ENCODE assay signal across 9 mouse cellular contexts in the genomic region with DNA sequence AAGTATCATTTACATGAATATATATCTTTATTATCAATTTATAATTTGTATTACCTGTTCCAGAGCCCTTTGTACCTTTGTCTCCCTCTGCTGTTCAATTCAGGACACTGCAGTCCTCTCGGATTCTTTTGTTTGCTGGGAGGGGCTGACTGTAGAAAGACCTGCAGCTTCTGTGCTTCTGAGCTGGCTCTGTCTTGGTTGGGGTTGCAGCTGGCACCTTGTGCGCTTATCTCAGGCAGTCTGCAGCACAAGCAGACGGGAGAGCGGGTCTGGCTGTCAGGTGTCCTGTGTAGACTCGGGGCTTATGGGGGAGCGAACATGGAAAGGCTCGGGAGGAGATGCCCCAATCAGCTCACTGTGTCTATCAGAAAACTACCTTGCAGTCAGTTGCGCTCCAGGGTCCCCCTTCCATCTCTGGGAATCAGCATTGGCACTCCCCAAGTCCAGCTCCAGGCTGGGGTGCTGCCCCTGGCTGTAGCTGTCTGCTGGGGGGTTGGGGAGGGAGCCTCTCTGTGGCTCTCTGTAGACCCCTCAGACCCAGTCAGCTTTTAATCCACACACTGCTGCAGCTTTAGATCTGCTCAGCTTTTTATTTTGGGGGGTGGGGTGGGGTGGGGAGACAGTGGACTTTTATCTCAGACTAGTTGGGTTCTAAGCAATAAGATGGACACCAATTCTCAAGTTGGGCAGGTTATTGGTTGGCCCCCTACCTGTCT. TPM values are rescaled to one million over a fixed set of nuclear protein-coding genes. Genes with fewer than 3 reads are reported as not detected.
DNase-seq lines count a peak whose midpoint lies in the region; ATAC-seq and TF ChIP-seq lines count a peak whose summit lies in the region.
"Had no signal": no experiment of that assay in that cellular context is flagged by ENCODE, and none has a peak within 500 bp of the region (broad histone marks: within the 10 kb centered on the region; RNA-seq: fewer than 3 reads in every experiment).

No protein-coding gene starts in this region.

- no peaks in the 10 kb centered on the region for H3K4me1 ChIP-seq in intestine, postnatal 0 days (replicated peaks; ENCODE audit: control insufficient read depth, insufficient read depth, low read length)
- no peaks in the 10 kb centered on the region for H3K4me1 ChIP-seq in limb, embryonic 13.5 days
- H3K4me1 ChIP-seq in thymus, adult 2 months (replicated peaks; ENCODE audit: control insufficient read depth, insufficient read depth, low read length) = no peaks in the 10 kb centered on the region

- CTCF ChIA-PET in Patski (lab: Charles Lee) = interaction anchor here (0.9 kb wide), 1 partner anchor 105 kb away, joined by 3 read pairs; no protein-coding TSS in a partner anchor

- peak; percentile 60 for TF ChIP-seq CTCF in Patski (IDR thresholded peaks at IDR 0.05)
- TF ChIP-seq CTCF in intestine, postnatal 0 days (IDR thresholded peaks at IDR 0.05; ENCODE audit: low read depth) = peak; percentile 80
- no peak for TF ChIP-seq CTCF in thymus, adult 2 months (IDR thresholded peaks at IDR 0.05; ENCODE audit: borderline replicate concordance, control insufficient read depth, extremely low read depth, insufficient read depth, low read length, poor library complexity)

- H3K4me3 ChIP-seq in intestine, postnatal 0 days (ENCODE audit: low read depth, low read length) = no peak overlapping the region
- peak overlapping the region; percentile 33 for H3K4me3 ChIP-seq in limb, embryonic 13.5 days
- no peak overlapping the region for H3K4me3 ChIP-seq in thymus, adult 2 months (ENCODE audit: control insufficient read depth, insufficient read depth, low read length)

- no peak for TF ChIP-seq POLR2A in thymus, adult 2 months (IDR thresholded peaks at IDR 0.05; ENCODE audit: control insufficient read depth, extremely low read depth, insufficient read depth, low read length, poor library complexity)

- ATAC-seq in Patski = no peak
- no peak for ATAC-seq in intestine, postnatal 0 days
- peak; percentile 51; the same call in 1 of the 2 replicates for ATAC-seq in limb, embryonic 13.5 days (ENCODE audit: low FRiP score, low read depth)
- ATAC-seq in monocyte, adult 5-6 weeks (replicated peaks; ENCODE audit: insufficient number of reproducible peaks, low FRiP score, low TSS enrichment, poor library complexity, severe bottlenecking) = 0 out of 2 replicates have a peak, but pooled peaks have one; percentile 47

- H3K4me2 ChIP-seq in intestine, postnatal 0 days (replicated peaks; ENCODE audit: low read depth) = no peak overlapping the region; the same call in 1 of the 2 replicates
- H3K4me2 ChIP-seq in limb, embryonic 13.5 days (replicated peaks) = peak overlapping the region; percentile 61

- H3K9ac ChIP-seq in intestine, postnatal 0 days (ENCODE audit: low read depth, low read length) = no peak overlapping the region
- peak overlapping the region; percentile 60 for H3K9ac ChIP-seq in limb, embryonic 13.5 days

- no peaks in the 10 kb centered on the region for H3K36me3 ChIP-seq in intestine, postnatal 0 days (ENCODE audit: control insufficient read depth, insufficient read depth)
- no peaks in the 10 kb centered on the region for H3K36me3 ChIP-seq in limb, embryonic 13.5 days
- no peaks in the 10 kb centered on the region for H3K36me3 ChIP-seq in thymus, adult 2 months (ENCODE audit: control insufficient read depth, insufficient read depth, low read length)

- H3K27ac ChIP-seq in intestine, postnatal 0 days (ENCODE audit: low read depth, low read length) = no peak overlapping the region
- H3K27ac ChIP-seq in limb, embryonic 13.5 days = no peak overlapping the region
- no peak overlapping the region for H3K27ac ChIP-seq in thymus, adult 2 months (ENCODE audit: control insufficient read depth, insufficient read depth, low read length)

- DNase-seq in 416B (ENCODE audit: low read depth) (peak; percentile 35), Patski (ENCODE audit: low read depth, low spot score) (no peak)
- peak; percentile 36 to 63 for DNase-seq in cerebellum, postnatal 25 days
- peak; percentile 19 for DNase-seq in gastrocnemius, postnatal 14 days
- DNase-seq in thymus, adult 2 months = peak; percentile 52

- no peaks in the 10 kb centered on the region for H3K9me3 ChIP-seq in intestine, postnatal 0 days (ENCODE audit: control insufficient read depth)
- no peaks in the 10 kb centered on the region for H3K9me3 ChIP-seq in limb, embryonic 13.5 days

- POLR2A ChIA-PET in Patski (lab: Charles Lee) = no interaction called here

- in situ Hi-C loops in Patski (cut with MboI; ENCODE audit: low pct_unique_long_range_greater_than_20kb) = no loop called here

- 11% methylated on average over 8 of the region's 8 CpGs for WGBS in intestine, postnatal 0 days
- WGBS in limb, embryonic 13.5 days = 14% methylated on average over 8 of the region's 8 CpGs
- WGBS in thymus, adult 2 months = 30% methylated on average over 8 of the region's 8 CpGs

- intact Hi-C loops in gastrocnemius, postnatal 14 days (cut with DNase I; ENCODE audit: low total_unique reads) = no loop called here

- H3K27me3 ChIP-seq in Patski = peaks cover 7% of the 10 kb centered on the region
- no peaks in the 10 kb centered on the region for H3K27me3 ChIP-seq in intestine, postnatal 0 days (replicated peaks; ENCODE audit: control insufficient read depth, insufficient read depth, low read length)
- H3K27me3 ChIP-seq in limb, embryonic 13.5 days = no peaks in the 10 kb centered on the region
- H3K27me3 ChIP-seq in thymus, adult 2 months (ENCODE audit: control insufficient read depth, insufficient read depth, low read length) = no peaks in the 10 kb centered on the region

RNA-seq across cellular contexts. Expression of gene Ins2, which starts 28.2 kb away (rescaled TPM):
- polyA plus RNA-seq in Patski (2021) = not detected
- total RNA-seq in gastrocnemius, postnatal 14 days (2021) = not detected
- 18.1 and 38.6 TPM in 2 replicates for polyA plus RNA-seq in intestine, postnatal 0 days (2015; fragmentation: Nextera tagmentation; extraction: Ambion mirVana)
- polyA plus RNA-seq in limb, embryonic 13.5 days (2015; fragmentation: Nextera tagmentation; extraction: Ambion mirVana) = not detected in 2 replicates
- total RNA-seq in monocyte, adult 5-6 weeks (2017) = not detected in 3 replicates
- polyA plus RNA-seq in thymus, adult 2 months (2012; rRNA removed) = 4.2 and 6.6 TPM in 2 replicates
- total RNA-seq: gastrocnemius, postnatal 4 days had no signal

RNA-seq across cellular contexts. Expression of gene Gm49394, which starts 45.2 kb away (rescaled TPM):
- not detected for polyA plus RNA-seq in Patski (2021)
- under 1 TPM; 0.22 to 0.86 TPM for total RNA-seq in gastrocnemius, postnatal 14 days (2021)
- polyA plus RNA-seq in intestine, postnatal 0 days (2015; fragmentation: Nextera tagmentation; extraction: Ambion mirVana) = not detected in 2 replicates
- polyA plus RNA-seq in limb, embryonic 13.5 days (2015; fragmentation: Nextera tagmentation; extraction: Ambion mirVana) = 0.23 TPM in 1 of 2 replicates, not detected in the other
- total RNA-seq in monocyte, adult 5-6 weeks (2017) = not detected in 3 replicates
- 0.04 and 0.11 TPM in 2 replicates for polyA plus RNA-seq in thymus, adult 2 months (2012; rRNA removed)

RNA-seq across cellular contexts. Expression of gene Igf2, which starts 48.3 kb away (rescaled TPM):
- polyA plus RNA-seq in Patski (2021) = 0.13 TPM
- 1,000 to 10,000 TPM; 2,828 to 3,358 TPM for total RNA-seq in gastrocnemius, postnatal 14 days (2021)
- polyA plus RNA-seq in intestine, postnatal 0 days (2015; fragmentation: Nextera tagmentation; extraction: Ambion mirVana) = 483 and 499 TPM in 2 replicates
- polyA plus RNA-seq in limb, embryonic 13.5 days (2015; fragmentation: Nextera tagmentation; extraction: Ambion mirVana) = 1,260 and 1,271 TPM in 2 replicates
- 0.21 TPM in 1 of 3 replicates, not detected in the others for total RNA-seq in monocyte, adult 5-6 weeks (2017)
- 7.5 and 13.8 TPM in 2 replicates for polyA plus RNA-seq in thymus, adult 2 months (2012; rRNA removed)

Comparison
In these comparisons a context has a peak if more than half of its experiments do, and no peak if none do; other contexts are left out.
1. ATAC-seq: peak in limb, embryonic 13.5 days (single experiment) and monocyte, adult 5-6 weeks (single experiment); none in Patski (single experiment) and intestine, postnatal 0 days (single experiment).
2. RNA of gene Igf2, which starts 48.3 kb away (polyA plus RNA-seq): 1,260 to 1,271 TPM in limb, embryonic 13.5 days and 483 to 499 TPM in intestine, postnatal 0 days; 7.5 to 13.8 TPM in thymus, adult 2 months and 0.13 TPM in Patski (single experiment); every median in the first group is over 10 times any median in the second.